Mouse (Mus musculus) monocyte, adult 2 months (primary cell): Measurements from ENCODE around the gene Man2a2.

Source experiments
- DNase-seq, 2 experiments: peaks; one replicate each; pipeline ENCODE4 v3.0.0; 2022; ENCODE audit warnings: low spot score in 2 of 2, low read depth in 1 of 2

Man2a2 gene

DNA sequence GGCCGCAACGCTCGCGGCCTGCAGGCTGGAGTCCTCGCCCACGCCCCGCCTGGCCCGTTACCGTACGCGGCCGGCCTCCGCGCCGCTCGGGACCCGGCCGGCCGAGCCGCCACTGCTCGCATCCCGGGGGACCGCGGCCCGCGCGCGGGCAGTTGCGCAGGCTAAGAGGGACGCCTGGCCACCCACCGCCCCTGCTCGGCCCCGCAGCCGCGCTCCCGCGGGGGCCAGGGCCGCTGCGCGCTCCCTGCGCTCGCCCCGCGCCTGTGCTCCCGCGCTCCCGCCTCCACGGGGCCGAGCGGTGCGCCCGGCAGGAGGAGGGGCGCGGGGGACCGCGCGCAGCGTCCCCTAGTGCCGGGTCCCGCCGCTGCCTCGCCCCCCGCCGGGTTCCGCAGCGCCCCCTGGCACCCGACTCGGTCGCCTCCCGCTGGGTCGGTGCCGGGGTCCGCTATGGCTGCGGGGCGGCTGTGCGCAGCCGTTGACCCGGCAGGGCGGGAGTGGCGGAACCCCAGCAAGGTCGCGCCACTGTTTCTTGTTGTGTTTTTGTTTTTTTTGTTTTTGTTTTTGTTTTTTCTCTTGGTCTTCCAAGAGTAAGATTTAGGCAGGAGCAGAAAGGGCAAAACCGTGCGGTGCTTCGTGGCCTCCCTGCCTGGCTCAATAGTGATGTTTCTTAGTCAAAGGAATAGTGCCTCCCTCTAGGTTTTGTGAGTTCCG is at the start of gene Man2a2:
Gene Man2a2, minus strand, starts transcription at position 335 of the 711 bp plus-strand sequence.
- DNase-seq, result peak in 1 of 2 experiments; percentile 35

- no peak for DNase-seq
Measured at GRCm38 (mm10) chr7:80420586-80420985, 49.4 kb upstream of the Man2a2 start.

DNA sequence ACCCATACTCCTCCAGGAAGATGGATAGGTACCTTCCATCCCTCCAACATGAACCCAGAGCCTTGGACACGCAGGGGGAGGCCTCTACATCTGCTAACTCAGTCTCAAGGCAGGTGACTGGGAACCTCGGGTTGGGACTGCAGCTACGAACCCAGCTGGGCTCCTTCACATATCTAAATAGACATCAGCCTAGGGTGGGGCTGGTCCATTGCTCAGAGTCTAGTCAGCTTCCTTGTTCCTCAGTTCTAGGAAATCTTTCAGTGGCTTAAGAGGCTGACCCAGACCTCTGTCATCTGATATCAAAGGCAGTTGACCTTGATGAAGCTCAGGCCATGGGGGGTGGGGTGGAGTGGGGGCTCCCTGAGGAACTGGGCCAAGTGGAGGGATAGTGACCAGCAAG is 48.1 kb upstream of the Man2a2 start:
- no peak for DNase-seq

DNA sequence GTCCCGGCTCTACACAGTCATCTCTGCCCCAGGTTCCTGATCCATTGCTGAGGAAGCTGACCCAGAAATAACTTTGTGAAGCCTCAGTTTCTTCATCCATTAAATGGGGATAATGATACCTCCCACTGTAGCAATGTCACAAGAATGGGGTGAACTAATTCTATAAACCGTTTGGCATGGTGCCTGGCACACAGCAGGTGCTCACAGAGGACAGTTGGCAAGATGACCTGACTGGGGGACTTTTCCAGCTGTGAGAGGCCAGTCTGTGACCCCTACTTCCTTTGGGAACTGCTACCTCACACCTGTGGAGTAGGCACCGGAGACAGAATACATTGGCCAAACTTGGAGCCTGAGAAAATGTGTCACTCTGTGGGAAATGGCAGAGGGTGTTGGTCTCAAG is 46.9 kb upstream of the Man2a2 start:
- no peak for DNase-seq

GRCm38 (mm10) chr7:80417601-80418000 is 46.4 kb upstream of the Man2a2 start:
- DNase-seq, result no peak

DNA sequence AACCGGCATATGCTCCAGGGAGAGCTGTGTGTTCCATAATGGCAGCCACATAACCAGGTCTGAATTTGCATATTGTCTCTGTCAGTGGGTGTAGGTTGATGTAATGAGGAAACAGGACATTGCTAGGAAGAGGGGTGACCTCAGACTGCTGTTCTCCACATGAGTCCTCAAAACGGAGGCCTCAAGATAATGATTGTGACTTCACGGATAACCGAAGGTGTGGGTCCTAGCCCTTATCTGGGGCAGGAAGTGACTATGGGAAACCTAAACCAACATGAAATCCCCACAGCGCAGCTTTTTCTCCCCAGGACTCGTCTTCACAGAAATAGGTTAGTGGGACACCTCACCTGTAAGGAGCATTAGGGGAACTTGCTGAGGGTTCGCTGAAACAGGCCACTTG is 45.8 kb upstream of the Man2a2 start:
- DNase-seq, result no peak

- no peak for DNase-seq
Measured at GRCm38 (mm10) chr7:80414303-80414855, 43.2 kb upstream of the Man2a2 start.

DNA sequence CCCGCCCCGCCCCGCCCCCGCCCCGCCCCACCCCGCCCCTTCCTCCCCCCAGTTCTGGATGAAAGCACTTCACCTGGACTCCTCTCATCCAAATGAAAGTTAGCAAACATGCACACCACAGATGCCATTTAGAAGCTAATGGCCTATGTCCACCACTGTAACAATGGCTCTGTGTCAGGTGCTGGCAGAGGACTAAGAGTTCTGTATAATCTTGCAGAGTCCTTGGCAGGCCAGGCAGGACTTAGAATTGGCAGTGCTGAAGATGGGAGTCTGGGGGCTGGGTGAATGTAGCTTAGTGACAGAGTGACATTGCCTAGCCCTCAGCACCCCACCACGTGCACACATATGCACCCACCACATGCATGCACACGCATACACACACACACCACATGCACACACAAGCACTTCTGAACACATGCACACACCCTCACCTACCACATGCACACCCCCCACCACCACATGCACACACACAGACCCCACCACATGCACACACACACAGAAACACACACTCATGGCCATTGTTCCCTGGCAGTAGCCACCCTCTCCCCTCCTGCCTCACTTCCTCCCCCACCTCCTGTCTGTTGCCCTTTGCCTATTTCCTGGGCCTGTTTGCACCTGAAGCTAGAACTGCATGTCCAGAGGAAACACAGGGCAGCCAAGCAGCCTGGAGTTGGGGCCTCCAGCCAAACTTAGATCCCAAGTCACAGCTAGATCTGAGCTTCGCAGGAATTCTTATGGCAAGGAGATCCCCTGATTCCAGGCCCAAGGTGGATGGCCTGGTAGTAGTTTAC is 42.5 kb upstream of the Man2a2 start:
- DNase-seq, result no peak

- DNase-seq, result no peak
Measured at GRCm38 (mm10) chr7:80412781-80413180, 41.6 kb upstream of the Man2a2 start.

- no peak for DNase-seq
Measured at GRCm38 (mm10) chr7:80412279-80412678, 41.1 kb upstream of the Man2a2 start.

DNA sequence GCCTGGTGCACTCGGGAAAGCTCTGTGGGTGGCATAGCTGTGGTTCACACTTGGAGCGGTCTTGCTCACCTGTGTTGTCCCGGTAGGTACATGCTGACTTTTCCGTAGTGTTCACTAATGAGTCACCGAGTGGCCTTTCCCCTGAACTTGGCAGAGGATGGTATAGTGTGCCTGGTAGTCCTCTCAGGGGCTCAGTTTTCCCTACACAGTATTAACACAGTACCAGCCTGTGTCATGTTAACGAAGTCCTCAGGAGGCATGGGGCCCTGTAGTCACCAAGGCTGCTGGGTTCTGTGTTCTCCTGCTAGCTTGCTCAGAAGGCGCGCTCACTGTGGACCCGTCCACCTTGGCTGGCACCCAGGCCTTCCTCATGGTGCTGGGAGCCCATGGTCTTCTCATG is 39.2 kb upstream of the Man2a2 start:
- DNase-seq, result no peak

DNA sequence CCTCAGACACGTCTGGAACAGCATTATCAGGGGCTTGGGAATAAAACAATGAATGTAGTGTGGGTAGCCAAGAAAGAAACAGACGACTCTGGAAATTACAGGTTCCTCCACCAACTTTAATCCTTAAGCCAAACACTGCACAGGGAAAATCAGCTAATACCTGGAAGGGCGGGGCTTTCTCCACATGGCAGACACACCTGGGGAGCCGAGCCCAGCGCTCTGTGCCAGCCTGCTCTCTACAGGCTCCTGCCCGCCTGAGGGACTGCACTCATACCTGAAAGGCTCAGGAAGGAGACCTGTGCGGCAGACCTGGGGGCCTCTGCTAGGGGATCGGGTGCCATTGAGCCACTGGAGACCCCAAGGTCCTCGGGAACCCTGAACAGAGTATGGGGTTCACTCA is 36.5 kb upstream of the Man2a2 start:
- no peak for DNase-seq

DNA sequence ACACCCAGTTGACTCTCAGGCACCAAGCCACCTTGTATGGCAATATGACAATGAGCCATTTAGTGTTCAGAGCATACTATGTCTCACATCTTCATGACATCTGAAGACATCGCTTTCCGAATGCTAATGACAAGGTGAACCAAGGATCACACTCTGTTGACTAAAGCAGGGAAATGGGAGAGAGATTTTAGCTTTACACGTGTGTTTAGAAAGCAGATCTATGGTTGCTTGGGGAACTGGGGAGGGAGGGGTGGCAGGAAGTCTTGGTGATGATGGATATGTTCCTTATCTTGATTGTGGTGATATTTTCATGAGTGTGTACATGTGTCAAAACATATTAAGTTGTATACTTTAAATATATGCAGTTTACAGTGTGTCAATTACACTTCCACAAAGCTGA is 35.0 kb upstream of the Man2a2 start:
- DNase-seq, result no peak

DNA sequence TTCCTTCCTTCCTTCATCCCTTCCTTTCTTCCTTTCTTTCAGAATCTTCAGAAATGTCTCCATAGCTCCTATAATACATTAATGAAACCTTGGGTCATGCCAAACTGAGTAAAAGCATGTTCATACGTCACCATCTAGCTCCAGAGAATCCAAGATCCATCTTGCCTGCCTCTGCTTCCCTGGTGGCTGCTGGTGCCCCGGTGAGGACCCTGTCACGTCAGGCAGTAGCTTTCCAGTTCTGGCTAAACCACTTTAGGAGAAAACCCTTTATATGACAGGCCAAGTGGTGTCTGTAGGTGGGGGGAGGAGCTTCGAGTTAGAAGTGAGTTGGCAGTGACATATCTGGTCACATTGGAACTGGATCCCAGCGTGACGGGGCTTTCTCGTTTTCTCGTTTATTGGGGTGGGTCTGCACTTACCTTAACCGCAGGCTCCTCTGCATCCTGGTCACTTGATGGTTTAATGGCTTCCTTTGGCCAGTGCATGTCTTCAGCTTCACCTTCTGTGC is 34.1 kb upstream of the Man2a2 start, which contains the start of gene Furin:
Gene Furin, minus strand, starts transcription at position 249 of the 508 bp plus-strand sequence.
- no peak for DNase-seq

DNA sequence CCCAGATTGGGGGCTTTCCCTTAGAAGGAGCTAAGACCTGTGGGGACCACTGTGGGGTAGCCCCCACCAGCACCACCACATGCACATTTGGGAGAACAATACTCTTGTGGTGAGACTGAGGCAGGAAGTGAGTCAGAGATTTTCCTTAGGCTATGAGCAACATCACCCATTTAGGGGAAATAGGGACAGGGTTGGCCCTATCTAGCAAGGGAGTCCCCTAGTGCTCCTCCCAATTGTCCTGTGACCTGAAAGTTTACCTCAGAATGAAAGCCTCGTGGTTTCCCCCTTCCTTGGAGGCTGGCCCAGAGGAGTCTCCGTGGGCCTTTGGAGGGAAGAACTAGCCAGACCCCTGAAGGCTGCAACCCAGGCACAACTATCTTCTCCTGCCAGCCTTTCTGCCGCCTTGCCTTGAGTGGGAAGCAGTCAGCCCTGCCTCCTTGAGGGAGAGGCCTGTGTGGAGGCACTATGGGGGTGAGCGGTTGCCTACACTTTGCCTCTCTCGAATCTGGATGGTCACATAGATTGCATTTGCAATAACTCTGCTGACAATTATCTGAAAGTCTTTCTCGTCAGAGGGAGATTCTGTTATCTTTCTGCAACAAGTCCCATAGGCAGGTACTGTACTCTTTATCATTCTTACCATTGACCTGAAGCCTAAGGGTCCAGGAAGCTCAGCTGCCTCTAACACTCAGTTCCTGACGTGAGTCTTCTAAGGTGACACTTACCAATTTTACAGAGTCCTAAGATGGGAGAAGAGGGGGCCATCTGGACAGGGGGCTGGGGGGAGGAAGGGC is 33.1 kb upstream of the Man2a2 start:
- peak; percentile 66 to 69 for DNase-seq

- no peak for DNase-seq
Measured at GRCm38 (mm10) chr7:80403551-80403950, 32.4 kb upstream of the Man2a2 start.

GRCm38 (mm10) chr7:80402651-80403321 is 31.6 kb upstream of the Man2a2 start:
- peak in 1 of 2 experiments; percentile 30 for DNase-seq

DNA sequence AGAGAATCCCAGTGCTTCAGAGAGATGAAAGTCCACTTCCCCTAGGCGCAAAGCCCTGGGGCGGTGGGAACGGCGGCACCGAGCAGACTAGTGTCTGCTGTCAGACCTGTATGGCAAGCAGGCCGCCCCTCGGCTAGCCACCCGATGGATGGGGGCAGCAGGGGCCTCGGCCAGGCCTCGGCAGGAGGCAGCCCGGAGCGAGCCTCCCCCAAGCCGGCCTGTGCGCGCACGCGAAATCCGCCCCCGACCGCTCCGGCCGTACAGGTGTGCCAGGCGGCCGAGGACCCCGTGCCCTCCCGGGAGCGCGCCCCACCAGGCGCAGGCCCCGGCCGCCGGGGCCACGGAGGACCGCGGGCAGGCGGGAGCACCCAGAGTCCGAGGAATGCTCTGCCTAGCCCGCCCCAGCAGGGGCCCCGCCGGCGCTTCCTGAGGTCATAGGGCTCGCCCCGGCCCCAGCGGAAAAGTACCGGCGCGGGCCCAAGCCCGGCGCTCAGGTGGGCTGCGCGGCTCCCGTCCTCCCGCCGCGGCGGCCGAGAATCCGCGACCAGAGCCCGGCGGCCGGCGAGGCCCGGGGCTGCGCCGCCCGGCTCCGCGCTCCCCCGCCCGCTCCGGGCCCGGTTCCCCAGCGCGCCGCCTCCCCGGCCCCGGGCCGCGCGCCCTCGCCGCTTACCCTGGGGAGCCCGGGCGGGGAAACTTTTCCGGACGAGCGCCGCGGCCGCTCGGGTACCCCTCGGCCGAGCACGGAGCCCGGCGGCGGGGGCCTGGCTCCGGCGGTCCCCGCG is 30.9 kb upstream of the Man2a2 start:
- peak in 1 of 2 experiments; percentile 43 for DNase-seq

DNA sequence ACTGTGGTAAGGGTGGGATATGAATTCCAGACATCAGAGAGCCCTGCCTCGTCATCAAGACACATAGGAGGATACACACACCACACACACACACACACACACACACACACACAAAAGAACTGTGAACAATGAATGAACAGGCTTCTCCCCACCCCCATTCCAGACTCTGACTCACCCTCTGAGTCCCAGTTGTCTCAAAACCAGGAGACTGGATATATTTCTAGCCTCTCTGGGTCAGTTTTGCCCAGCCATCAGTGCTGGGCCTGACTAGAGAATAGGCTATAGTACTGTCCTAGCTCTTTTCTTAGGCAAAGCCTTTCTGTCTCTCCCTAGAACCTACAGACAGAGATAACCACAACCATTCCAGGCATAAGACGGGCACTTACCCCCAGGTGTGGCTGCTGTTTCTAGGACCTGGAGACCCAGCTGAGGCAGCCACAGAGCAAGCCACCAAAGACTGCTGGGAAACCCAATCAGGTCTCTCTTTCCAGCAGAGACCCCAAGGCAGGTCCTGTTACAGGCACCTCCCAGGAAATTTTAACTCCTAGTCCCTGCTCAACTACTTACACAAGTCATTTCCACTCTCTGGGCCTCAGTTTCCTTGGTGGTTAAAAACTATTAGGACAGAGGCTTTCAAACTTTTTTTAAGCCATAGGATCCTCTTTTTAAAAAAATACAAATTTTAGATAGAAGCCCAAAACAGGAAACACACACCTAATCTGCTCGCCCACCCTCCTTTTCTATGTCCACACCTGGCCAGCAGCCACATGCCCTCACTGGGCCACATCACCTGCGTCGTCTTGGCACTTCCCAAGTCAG is 30.1 kb upstream of the Man2a2 start:
- DNase-seq, result no peak
